Mouse (Mus musculus) thymus, adult 2 months (tissue): ENCODE measurements around the gene 3110082I17Rik.

Experiments
- CTCF ChIP-seq: fragments of 200-500 bp; IDR thresholded peaks from 2 replicates; pipeline ENCODE4 v1.5.1; 2012; ENCODE audit warnings: mild to moderate bottlenecking, control low read depth, low read length, moderate library complexity, borderline replicate concordance; ENCODE audit not compliant: control insufficient read depth, poor library complexity, insufficient read depth; ENCODE audit errors: extremely low read depth
- POLR2A ChIP-seq: fragments of 200-500 bp; IDR thresholded peaks from 2 replicates; pipeline ENCODE4 v1.6.1; 2012; ENCODE audit warnings: mild to moderate bottlenecking, low read length, control low read depth, moderate library complexity; ENCODE audit not compliant: control insufficient read depth, poor library complexity, insufficient read depth; ENCODE audit errors: extremely low read depth

- TF ChIP-seq POLR2A (no peak), CTCF (no peak)
Observed at GRCm38 (mm10) chr5:139373889-139374444, 86.4 kb downstream of the 3110082I17Rik start.
